Mouse (Mus musculus): ENCODE measurements around the gene Wnt11. TPM values are rescaled to one million over a fixed set of nuclear protein-coding genes. Genes with fewer than 3 reads are reported as not detected.

Wnt11 gene
- polyA plus RNA-seq, 1 experiment from 2014 or later: 0.80 TPM

DNA sequence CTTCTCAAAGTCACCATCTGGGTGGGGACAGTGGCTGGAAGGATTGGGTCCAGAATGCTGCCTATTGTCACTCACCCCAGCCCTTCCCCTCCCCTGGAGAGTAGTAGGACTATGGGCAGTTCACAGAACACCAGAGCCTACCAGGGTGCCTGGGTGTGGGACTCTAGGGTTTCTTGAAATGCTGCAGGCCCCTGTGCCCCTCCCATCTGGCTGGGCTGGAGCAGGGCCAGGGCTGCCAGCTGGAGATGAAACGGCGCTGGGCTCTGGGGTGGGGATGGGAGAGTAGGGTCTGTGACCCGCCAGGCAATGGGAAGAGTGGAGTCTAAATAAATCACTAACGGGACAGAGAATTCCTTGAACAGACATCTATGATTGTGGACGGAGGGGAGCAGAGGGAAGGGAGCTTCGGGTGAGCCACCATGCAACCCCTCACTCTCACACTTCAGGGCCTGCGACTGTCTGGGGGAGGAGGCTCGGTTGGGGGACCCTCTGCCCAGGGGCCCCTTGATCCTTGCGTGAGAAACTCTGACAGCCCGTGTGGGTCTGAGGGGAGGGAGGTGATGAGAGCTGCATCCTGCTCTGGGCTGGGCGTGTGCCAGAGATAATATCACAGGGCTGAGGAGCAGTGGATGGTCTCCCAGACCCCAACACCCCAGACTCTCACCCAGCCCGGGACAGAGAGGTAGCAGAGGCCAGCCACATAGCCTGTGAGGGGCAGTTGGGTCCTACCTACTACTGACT is 32.3 kb downstream of the Wnt11 start:
- WGBS: 33% methylated on average over 12 of the region's 12 CpGs
- Histone ChIP-seq H3K9me3 (ENCODE audit: control insufficient read depth) (no peaks in the 10 kb centered on the region), H3K4me3 (ENCODE audit: low read depth, low read length) (no peak overlapping the region), H3K27me3 (replicated peaks; ENCODE audit: control insufficient read depth, insufficient read depth, low read length) (no peaks in the 10 kb centered on the region), H3K4me1 (replicated peaks; ENCODE audit: control insufficient read depth, insufficient read depth, low read length) (no peaks in the 10 kb centered on the region), H3K9ac (ENCODE audit: low read depth, low read length) (no peak overlapping the region), H3K36me3 (ENCODE audit: control insufficient read depth, insufficient read depth) (no peaks in the 10 kb centered on the region), H3K27ac (ENCODE audit: low read depth, low read length) (no peak overlapping the region), H3K4me2 (replicated peaks; ENCODE audit: low read depth) (no peak overlapping the region)
- TF ChIP-seq CTCF (IDR thresholded peaks at IDR 0.05; ENCODE audit: low read depth): no peak
- 0 out of 2 replicates have a peak, but pooled peaks have one; percentile 8 for ATAC-seq

DNA sequence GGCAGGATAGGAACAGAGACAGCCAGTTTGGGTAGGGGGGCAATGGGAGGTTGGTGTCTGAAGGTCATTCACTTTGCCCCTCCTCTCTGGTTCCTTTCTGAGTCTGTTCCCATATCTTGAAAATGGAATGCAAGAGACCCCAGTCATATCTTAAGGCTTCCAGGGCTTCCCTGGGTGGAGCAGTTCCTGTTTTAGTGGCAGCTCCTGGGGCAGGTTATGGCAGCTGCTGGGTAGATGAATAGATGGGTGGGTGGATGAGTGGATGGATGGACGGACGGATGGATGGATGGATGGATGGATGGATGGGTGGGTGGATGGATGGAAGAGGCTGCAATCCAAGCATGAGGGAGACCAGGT is 32.9 kb downstream of the Wnt11 start:
- no peak overlapping the region for H3K4me2 ChIP-seq (replicated peaks; ENCODE audit: low read depth)
- no peak for TF ChIP-seq CTCF (IDR thresholded peaks at IDR 0.05; ENCODE audit: low read depth)
- WGBS: 90% methylated on average over 2 of the region's 2 CpGs
- no peaks in the 10 kb centered on the region for H3K9me3 ChIP-seq (ENCODE audit: control insufficient read depth)
- ATAC-seq: no peak
- no peaks in the 10 kb centered on the region for H3K4me1 ChIP-seq (replicated peaks; ENCODE audit: control insufficient read depth, insufficient read depth, low read length)
- no peak overlapping the region for H3K4me3 ChIP-seq (ENCODE audit: low read depth, low read length)
- H3K27ac ChIP-seq (ENCODE audit: low read depth, low read length): no peak overlapping the region
- no peak overlapping the region for H3K9ac ChIP-seq (ENCODE audit: low read depth, low read length)
- H3K36me3 ChIP-seq (ENCODE audit: control insufficient read depth, insufficient read depth): no peaks in the 10 kb centered on the region
- H3K27me3 ChIP-seq (replicated peaks; ENCODE audit: control insufficient read depth, insufficient read depth, low read length): no peaks in the 10 kb centered on the region

- no peak for ATAC-seq
- no peaks in the 10 kb centered on the region for H3K4me1 ChIP-seq (replicated peaks; ENCODE audit: control insufficient read depth, insufficient read depth, low read length)
These were observed 34.2 kb downstream of the Wnt11 start for GRCm38 (mm10) chr7:98869070-98869469.

DNA sequence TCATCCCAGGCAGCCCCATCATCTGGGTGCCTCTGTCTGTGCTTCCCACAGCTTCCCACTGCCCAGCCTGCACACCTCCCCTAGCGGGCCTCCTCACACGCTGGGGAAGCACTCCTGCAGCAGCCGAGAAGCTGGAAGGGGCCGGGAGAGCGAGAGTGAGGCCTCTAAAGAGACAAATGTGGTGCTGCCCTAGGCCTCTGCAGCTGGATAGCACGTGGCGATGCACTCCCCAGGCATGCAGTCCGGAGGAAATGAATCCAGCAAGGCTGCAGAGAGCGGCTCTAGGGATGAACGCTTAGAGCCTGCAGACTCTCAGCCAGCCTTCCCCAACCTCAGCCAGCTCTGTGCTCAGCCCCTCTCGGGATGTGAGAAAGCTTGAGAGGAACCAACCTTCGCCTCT is 35.9 kb downstream of the Wnt11 start:
- ATAC-seq: no peak
- Histone ChIP-seq H3K36me3 (ENCODE audit: control insufficient read depth, insufficient read depth) (no peaks in the 10 kb centered on the region), H3K4me2 (replicated peaks; ENCODE audit: low read depth) (no peak overlapping the region), H3K4me3 (ENCODE audit: low read depth, low read length) (no peak overlapping the region), H3K4me1 (replicated peaks; ENCODE audit: control insufficient read depth, insufficient read depth, low read length) (no peaks in the 10 kb centered on the region), H3K9ac (ENCODE audit: low read depth, low read length) (no peak overlapping the region), H3K9me3 (ENCODE audit: control insufficient read depth) (no peaks in the 10 kb centered on the region), H3K27ac (ENCODE audit: low read depth, low read length) (no peak overlapping the region), H3K27me3 (replicated peaks; ENCODE audit: control insufficient read depth, insufficient read depth, low read length) (no peaks in the 10 kb centered on the region)
- 33% methylated on average over 12 of the region's 12 CpGs for WGBS
- no peak for TF ChIP-seq CTCF (IDR thresholded peaks at IDR 0.05; ENCODE audit: low read depth)

More at GRCm38 (mm10) chr7:98869070-98869469, 34.2 kb downstream of the Wnt11 start:
- TF ChIP-seq CTCF (IDR thresholded peaks at IDR 0.05; ENCODE audit: low read depth): peak; percentile 36; the same call in 1 of the 2 replicates
- Histone ChIP-seq H3K9me3 (ENCODE audit: control insufficient read depth) (no peaks in the 10 kb centered on the region), H3K27ac (ENCODE audit: low read depth, low read length) (no peak overlapping the region), H3K27me3 (replicated peaks; ENCODE audit: control insufficient read depth, insufficient read depth, low read length) (no peaks in the 10 kb centered on the region), H3K36me3 (ENCODE audit: control insufficient read depth, insufficient read depth) (no peaks in the 10 kb centered on the region), H3K4me3 (ENCODE audit: low read depth, low read length) (no peak overlapping the region), H3K4me2 (replicated peaks; ENCODE audit: low read depth) (no peak overlapping the region), H3K9ac (ENCODE audit: low read depth, low read length) (no peak overlapping the region)
- WGBS: 62% methylated on average over 3 of the region's 3 CpGs

DNA sequence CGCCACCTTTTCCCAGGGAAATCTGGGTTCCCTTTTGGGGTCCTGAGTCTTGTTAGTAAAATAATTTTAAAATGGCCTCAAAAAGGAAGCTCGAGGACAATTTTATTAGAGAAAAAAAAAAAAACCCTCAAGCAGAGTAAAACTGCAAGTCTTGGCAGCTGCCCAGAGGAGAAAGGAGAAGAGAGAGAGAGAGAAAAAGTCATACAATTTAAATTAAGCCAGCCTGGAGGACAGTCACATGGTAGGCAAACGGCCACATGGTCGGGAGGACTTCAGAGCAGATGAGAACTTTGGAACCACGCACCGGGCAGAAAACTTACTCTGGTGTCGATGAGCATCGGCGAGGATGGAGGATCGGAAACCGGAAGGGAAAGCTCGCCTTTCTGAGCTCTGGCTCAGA is 37.0 kb downstream of the Wnt11 start:
- ATAC-seq: no peak
- Histone ChIP-seq H3K4me2 (replicated peaks; ENCODE audit: low read depth) (no peak overlapping the region), H3K9me3 (ENCODE audit: control insufficient read depth) (no peaks in the 10 kb centered on the region), H3K4me1 (replicated peaks; ENCODE audit: control insufficient read depth, insufficient read depth, low read length) (no peaks in the 10 kb centered on the region), H3K4me3 (ENCODE audit: low read depth, low read length) (no peak overlapping the region), H3K27ac (ENCODE audit: low read depth, low read length) (no peak overlapping the region), H3K9ac (ENCODE audit: low read depth, low read length) (no peak overlapping the region), H3K36me3 (ENCODE audit: control insufficient read depth, insufficient read depth) (no peaks in the 10 kb centered on the region), H3K27me3 (replicated peaks; ENCODE audit: control insufficient read depth, insufficient read depth, low read length) (no peaks in the 10 kb centered on the region)
- WGBS: 58% methylated on average over 12 of the region's 12 CpGs
- TF ChIP-seq CTCF (IDR thresholded peaks at IDR 0.05; ENCODE audit: low read depth): no peak

DNA sequence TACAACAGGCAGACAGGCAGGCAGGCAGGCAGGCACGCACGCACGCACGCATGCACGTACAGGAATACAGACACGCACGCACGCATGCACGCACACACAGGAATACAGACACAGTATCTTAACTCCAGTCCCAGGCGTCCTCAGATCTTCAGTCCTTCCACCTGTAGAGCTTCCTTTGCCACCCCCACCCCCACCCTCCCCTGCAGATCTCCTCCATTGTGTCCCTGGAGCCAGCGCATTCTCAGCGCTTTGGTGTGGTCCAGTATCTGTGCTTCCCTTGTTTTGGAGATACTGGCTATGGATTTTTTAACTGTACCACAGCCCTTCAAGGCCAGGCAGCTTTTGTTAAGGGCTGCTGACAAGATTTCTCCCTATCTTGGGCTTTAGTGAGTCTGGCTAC is 38.4 kb downstream of the Wnt11 start:
- WGBS: 91% methylated on average over 12 of the region's 12 CpGs
- H3K4me1 ChIP-seq (replicated peaks; ENCODE audit: control insufficient read depth, insufficient read depth, low read length): no peaks in the 10 kb centered on the region
- H3K9me3 ChIP-seq (ENCODE audit: control insufficient read depth): no peaks in the 10 kb centered on the region
- H3K27me3 ChIP-seq (replicated peaks; ENCODE audit: control insufficient read depth, insufficient read depth, low read length): no peaks in the 10 kb centered on the region
- no peak overlapping the region for H3K27ac ChIP-seq (ENCODE audit: low read depth, low read length)
- H3K36me3 ChIP-seq (ENCODE audit: control insufficient read depth, insufficient read depth): no peaks in the 10 kb centered on the region
- no peak overlapping the region for H3K4me2 ChIP-seq (replicated peaks; ENCODE audit: low read depth)
- H3K4me3 ChIP-seq (ENCODE audit: low read depth, low read length): no peak overlapping the region
- no peak for ATAC-seq
- no peak overlapping the region for H3K9ac ChIP-seq (ENCODE audit: low read depth, low read length)
- no peak for TF ChIP-seq CTCF (IDR thresholded peaks at IDR 0.05; ENCODE audit: low read depth)

All from intestine, postnatal 0 days (tissue).